Mouse (Mus musculus) heart, postnatal 0 days (tissue): ENCODE data around the gene Map4k2. TPM values are rescaled to one million over a fixed set of nuclear protein-coding genes. Genes with fewer than 3 reads are reported as not detected.

Source experiments
- ATAC-seq: fragments of 200-750 bp; cut with Nextera tagmentation; 2 replicates; pipeline ENCODE4 v1.8.0; 2017; ENCODE audit warnings: low read depth, moderate number of reproducible peaks, moderate library complexity; ENCODE audit not compliant: insufficient read depth
- DNase-seq: peaks from one replicate; pipeline ENCODE4 v3.0.0-alpha.2; 2016; ENCODE audit warnings: low spot score
- H3K27ac ChIP-seq: fragments of 300-500 bp; sonication (generic); 2 replicates; pipeline ENCODE4 v1.5.1; 2014; ENCODE audit warnings: low read depth, mild to moderate bottlenecking
- H3K27me3 ChIP-seq: fragments of 300-500 bp; sonication (generic); 2 replicates; pipeline ENCODE4 v1.6.1; 2014; ENCODE audit warnings: low read length, mixed read lengths; ENCODE audit not compliant: control insufficient read depth, insufficient read depth
- H3K36me3 ChIP-seq: fragments of 300-500 bp; sonication (generic); replicated peaks from 2 replicates; pipeline ENCODE4 v1.6.1; 2014; ENCODE audit warnings: low read length, mixed read lengths; ENCODE audit not compliant: control insufficient read depth, insufficient read depth
- H3K4me1 ChIP-seq: fragments of 300-500 bp; sonication (generic); 2 replicates; pipeline ENCODE4 v1.6.1; 2014; ENCODE audit warnings: antibody characterized with exemption; ENCODE audit not compliant: control insufficient read depth, insufficient read depth
- H3K4me2 ChIP-seq: fragments of 300-500 bp; sonication (generic); 2 replicates; pipeline ENCODE4 v1.6.1; 2014; ENCODE audit warnings: low read depth, mild to moderate bottlenecking, low read length, moderate library complexity
- H3K4me3 ChIP-seq: fragments of 300-500 bp; sonication (generic); 2 replicates; pipeline ENCODE4 v1.5.1; 2014; ENCODE audit warnings: low read depth, low read length
- H3K9ac ChIP-seq: fragments of 300-500 bp; sonication (generic); replicated peaks from 2 replicates; pipeline ENCODE4 v1.6.1; 2014; ENCODE audit warnings: low read depth, low read length, mixed read lengths
- H3K9me3 ChIP-seq: fragments of 300-500 bp; sonication (generic); replicated peaks from 2 replicates; pipeline ENCODE4 v1.6.1; 2016; ENCODE audit warnings: low read length; ENCODE audit not compliant: control insufficient read depth
- CTCF ChIP-seq: IDR thresholded peaks from 2 replicates; pipeline ENCODE4 v1.5.1; 2016; ENCODE audit warnings: antibody characterized with exemption, control low read depth, low read depth
- EP300 ChIP-seq: IDR thresholded peaks from 2 replicates; pipeline ENCODE4 v1.6.1; 2016; ENCODE audit warnings: antibody characterized with exemption, low read depth
- WGBS: fragments of 180-500 bp; shearing (Covaris S2); extraction: QIAGEN DNeasy Blood & Tissue Kit; methylation state at CpG from one replicate; pipeline ENCODE4 v1.1.7; 2014; 5-methylcytosine and 5-hydroxymethylcytosine counted together
- polyA plus RNA-seq: library from polyadenylated mRNA; unstranded; fragments of >200 nt; fragmentation: Nextera tagmentation; extraction: Ambion mirVana; gene quantifications from 2 replicates; pipeline ENCODE4 v1.2.1, GENCODE M21; 2015
- total RNA-seq: library from RNA; depleted of rRNA; stranded (reverse); fragments of >200 nt; gene quantifications from 2 replicates; pipeline ENCODE4 v1.2.3, GENCODE M21; 2014; ENCODE audit warnings: low replicate concordance

Map4k2 gene
- total and polyA plus RNA-seq, 2 experiments from 2014 or later = 10.1 to 48.4 TPM

GRCm38 (mm10) chr19:6318145-6318544 lies 22.8 kb upstream of the Map4k2 start:
- WGBS = 90% methylated on average over 12 of the region's 12 CpGs
- no peak overlapping the region for H3K4me3 ChIP-seq
- no peak overlapping the region for H3K9ac ChIP-seq
- no peak overlapping the region for H3K27ac ChIP-seq
- H3K4me2 ChIP-seq = no peak overlapping the region
- 0 out of 2 replicates have a peak, but pooled peaks cover 4% of the 10 kb centered on the region for H3K4me1 ChIP-seq
- no peaks in the 10 kb centered on the region for H3K9me3 ChIP-seq
- TF ChIP-seq CTCF = no peak
- no peak for TF ChIP-seq EP300
- H3K36me3 ChIP-seq = peaks cover 60% of the 10 kb centered on the region
- DNase-seq (no peak), ATAC-seq (no peak)
- no peaks in the 10 kb centered on the region for H3K27me3 ChIP-seq

DNA sequence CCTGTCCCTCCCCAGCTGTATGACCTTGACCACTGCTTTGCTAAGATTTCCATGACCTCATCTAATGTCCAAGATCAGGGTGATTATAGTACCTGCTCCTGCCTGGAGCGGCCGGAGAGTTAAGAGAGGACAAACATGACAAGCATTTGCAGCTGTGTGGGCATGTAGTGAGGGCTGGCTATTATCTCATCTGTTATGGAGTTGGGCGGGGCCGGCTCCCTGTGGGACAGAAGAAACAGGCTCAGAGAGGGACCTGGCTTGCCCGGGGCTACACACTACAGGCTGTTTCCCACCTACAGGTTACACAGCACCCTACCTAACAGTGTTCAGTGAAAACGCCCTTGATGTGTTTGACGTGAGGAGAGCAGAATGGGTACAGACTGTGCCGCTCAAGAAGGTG lies 19.6 kb upstream of the Map4k2 start:
- Histone ChIP-seq H3K9me3 (no peaks in the 10 kb centered on the region), H3K27ac (no peak overlapping the region), H3K27me3 (no peaks in the 10 kb centered on the region), H3K9ac (no peak overlapping the region), H3K36me3 (peaks cover 35% of the 10 kb centered on the region), H3K4me3 (no peak overlapping the region), H3K4me2 (no peak overlapping the region), H3K4me1 (0 out of 2 replicates have a peak, but pooled peaks cover 4% of the 10 kb centered on the region)
- WGBS = 45% methylated on average over 8 of the region's 8 CpGs
- ATAC-seq = peak; percentile 50
- TF ChIP-seq EP300 (no peak), CTCF (no peak)
- DNase-seq = no peak

GRCm38 (mm10) chr19:6321786-6322621 lies 18.9 kb upstream of the Map4k2 start:
- peak; percentile 51; the same call in 1 of the 2 replicates for ATAC-seq
- Histone ChIP-seq H3K4me1 (0 out of 2 replicates have a peak, but pooled peaks cover 4% of the 10 kb centered on the region), H3K36me3 (peaks cover 28% of the 10 kb centered on the region), H3K4me2 (no peak overlapping the region), H3K9ac (no peak overlapping the region), H3K4me3 (no peak overlapping the region), H3K27ac (no peak overlapping the region), H3K27me3 (no peaks in the 10 kb centered on the region), H3K9me3 (no peaks in the 10 kb centered on the region)
- no peak for DNase-seq
- 67% methylated on average over 33 of the region's 33 CpGs for WGBS
- no peak for TF ChIP-seq EP300
- no peak for TF ChIP-seq CTCF

DNA sequence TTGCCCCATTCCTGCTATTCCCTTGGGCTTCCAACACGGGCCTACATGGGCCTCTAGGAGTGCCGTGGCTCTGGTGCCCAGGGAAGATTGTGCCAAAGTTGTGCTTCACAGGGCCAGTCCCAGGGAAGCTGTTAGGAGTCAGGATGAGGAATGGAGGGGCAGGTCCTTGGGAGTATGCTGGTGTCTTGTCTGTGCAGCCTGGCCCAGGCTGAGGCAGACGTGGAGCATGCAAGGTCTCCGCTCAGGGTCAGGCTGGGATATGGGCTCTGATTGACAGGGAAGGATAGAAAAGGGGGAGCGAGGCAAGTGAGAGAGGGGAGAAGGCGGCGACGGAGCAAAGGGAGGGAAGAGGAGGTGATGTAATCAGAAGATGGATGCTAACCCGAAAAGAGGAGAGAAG lies 16.2 kb upstream of the Map4k2 start:
- WGBS = 81% methylated on average over 9 of the region's 9 CpGs
- no peaks in the 10 kb centered on the region for H3K27me3 ChIP-seq
- no peak overlapping the region for H3K27ac ChIP-seq
- H3K4me1 ChIP-seq = 0 out of 2 replicates have a peak, but pooled peaks cover 4% of the 10 kb centered on the region
- H3K9me3 ChIP-seq = no peaks in the 10 kb centered on the region
- no peak overlapping the region for H3K4me3 ChIP-seq
- no peak overlapping the region for H3K9ac ChIP-seq
- H3K4me2 ChIP-seq = no peak overlapping the region
- TF ChIP-seq CTCF = no peak
- TF ChIP-seq EP300 = no peak
- ATAC-seq (no peak), DNase-seq (no peak)
- peaks cover 12% of the 10 kb centered on the region; the same call in 1 of the 2 replicates for H3K36me3 ChIP-seq

GRCm38 (mm10) chr19:6331178-6331577 lies 9.8 kb upstream of the Map4k2 start:
- peaks cover 11% of the 10 kb centered on the region for H3K4me1 ChIP-seq
- no peak for DNase-seq
- TF ChIP-seq CTCF (no peak), EP300 (no peak)
- H3K36me3 ChIP-seq = no peaks in the 10 kb centered on the region
- 25% methylated on average over 5 of the region's 5 CpGs for WGBS
- no peak overlapping the region; the same call in 1 of the 2 replicates for H3K4me3 ChIP-seq
- H3K9me3 ChIP-seq = no peaks in the 10 kb centered on the region
- H3K9ac ChIP-seq = no peak overlapping the region
- peak overlapping the region; percentile 47 for H3K4me2 ChIP-seq
- H3K27me3 ChIP-seq = no peaks in the 10 kb centered on the region
- H3K27ac ChIP-seq = no peak overlapping the region
- no peak for ATAC-seq
